Mouse (Mus musculus) liver, embryonic 15.5 days (tissue): ENCODE measurements around the gene Zscan10. TPM values are rescaled to one million over a fixed set of nuclear protein-coding genes. Genes with fewer than 3 reads are reported as not detected.

Experiments
- ATAC-seq: fragments of 200-750 bp; cut with Nextera tagmentation; 2 replicates; pipeline ENCODE4 v1.8.0; 2017; ENCODE audit warnings: moderate number of reproducible peaks, mild to moderate bottlenecking, moderate library complexity; ENCODE audit not compliant: insufficient read depth
- H3K27ac ChIP-seq: fragments of 300-500 bp; sonication (generic); replicated peaks from 2 replicates; pipeline ENCODE4 v1.5.1; 2015; ENCODE audit warnings: mild to moderate bottlenecking, inconsistent platforms
- H3K27me3 ChIP-seq: fragments of 300-500 bp; sonication (generic); 2 replicates; pipeline ENCODE4 v1.6.1; 2015; ENCODE audit warnings: mild to moderate bottlenecking, inconsistent platforms
- H3K36me3 ChIP-seq: fragments of 300-500 bp; sonication (generic); replicated peaks from 2 replicates; pipeline ENCODE4 v1.6.1; 2015; ENCODE audit warnings: moderate library complexity, mild to moderate bottlenecking, inconsistent platforms
- H3K4me1 ChIP-seq: fragments of 300-500 bp; sonication (generic); replicated peaks from 2 replicates; pipeline ENCODE4 v1.6.1; 2015; ENCODE audit warnings: inconsistent platforms
- H3K4me2 ChIP-seq: fragments of 300-500 bp; sonication (generic); 2 replicates; pipeline ENCODE4 v1.6.1; 2015; ENCODE audit warnings: moderate library complexity, mild to moderate bottlenecking, inconsistent platforms
- H3K4me3 ChIP-seq: fragments of 300-500 bp; sonication (generic); replicated peaks from 2 replicates; pipeline ENCODE4 v1.5.1; 2015; ENCODE audit warnings: mild to moderate bottlenecking, inconsistent platforms
- H3K9ac ChIP-seq: fragments of 300-500 bp; sonication (generic); 2 replicates; pipeline ENCODE4 v1.6.1; 2015; ENCODE audit warnings: moderate library complexity, mild to moderate bottlenecking, inconsistent platforms
- H3K9me3 ChIP-seq: fragments of 300-500 bp; sonication (generic); replicated peaks from 2 replicates; pipeline ENCODE4 v1.6.1; 2016; ENCODE audit warnings: inconsistent platforms
- WGBS: fragments of 180-500 bp; shearing (Covaris S2); methylation state at CpG from one replicate; pipeline ENCODE4 v1.1.7; 2015; ENCODE audit warnings: mixed read lengths; ENCODE audit not compliant: insufficient replicate concordance; 5-methylcytosine and 5-hydroxymethylcytosine counted together
- polyA plus RNA-seq: library from polyadenylated mRNA; unstranded; fragments of >200 nt; fragmentation: Nextera tagmentation; extraction: Ambion mirVana; gene quantifications from 2 replicates; pipeline ENCODE4 v1.2.1, GENCODE M21; 2015

Zscan10 gene
- polyA plus RNA-seq, 1 experiment from 2014 or later, result not detected

- 34% methylated on average over 6 of the region's 6 CpGs for WGBS
- no peak overlapping the region for H3K4me3 ChIP-seq
- no peaks in the 10 kb centered on the region for H3K36me3 ChIP-seq
- ATAC-seq, result no peak
- H3K27ac ChIP-seq, result no peak overlapping the region
- H3K4me1 ChIP-seq, result no peaks in the 10 kb centered on the region
- no peaks in the 10 kb centered on the region for H3K9me3 ChIP-seq
- H3K9ac ChIP-seq, result no peak overlapping the region
- peaks cover 14% of the 10 kb centered on the region for H3K27me3 ChIP-seq
- H3K4me2 ChIP-seq, result no peak overlapping the region
These were observed 53.3 kb downstream of the Zscan10 start for GRCm38 (mm10) chr17:23654001-23654400.

GRCm38 (mm10) chr17:23654410-23654809 lies 53.8 kb downstream of the Zscan10 start:
- H3K27ac ChIP-seq, result no peak overlapping the region
- H3K27me3 ChIP-seq, result peaks cover 18% of the 10 kb centered on the region
- no peak overlapping the region for H3K9ac ChIP-seq
- 29% methylated on average over 2 of the region's 2 CpGs for WGBS
- no peaks in the 10 kb centered on the region for H3K9me3 ChIP-seq
- no peak overlapping the region for H3K4me3 ChIP-seq
- no peak overlapping the region for H3K4me2 ChIP-seq
- H3K36me3 ChIP-seq, result no peaks in the 10 kb centered on the region
- H3K4me1 ChIP-seq, result no peaks in the 10 kb centered on the region
- ATAC-seq, result no peak

GRCm38 (mm10) chr17:23658450-23658849 lies 57.8 kb downstream of the Zscan10 start:
- no peak overlapping the region for H3K4me3 ChIP-seq
- H3K36me3 ChIP-seq, result no peaks in the 10 kb centered on the region
- H3K4me1 ChIP-seq, result peaks cover 8% of the 10 kb centered on the region; the same call in 1 of the 2 replicates
- no peak overlapping the region for H3K27ac ChIP-seq
- no peak for ATAC-seq
- H3K9me3 ChIP-seq, result no peaks in the 10 kb centered on the region
- H3K27me3 ChIP-seq, result peaks cover 58% of the 10 kb centered on the region
- WGBS, result 44% methylated on average over 3 of the region's 3 CpGs
- no peak overlapping the region for H3K4me2 ChIP-seq
- no peak overlapping the region for H3K9ac ChIP-seq

GRCm38 (mm10) chr17:23660117-23660875 lies 59.6 kb downstream of the Zscan10 start, which contains the start of gene Bicdl2:
Gene Bicdl2, plus strand, starts transcription at chr17:23660506.
- ATAC-seq, result no peak
- H3K4me3 ChIP-seq, result peak within 1 kb of the TSS; percentile 29
- H3K4me1 ChIP-seq, result peaks cover 8% of the 10 kb centered on the region; the same call in 1 of the 2 replicates

More at GRCm38 (mm10) chr17:23660117-23660875, 59.6 kb downstream of the Zscan10 start, which contains the start of gene Bicdl2:
- 9% methylated on average over 27 of the region's 27 CpGs for WGBS
- Histone ChIP-seq H3K27me3 (peaks cover 62% of the 10 kb centered on the region), H3K4me2 (peak within 1 kb of the TSS; percentile 41), H3K27ac (no peak within 1 kb of the TSS), H3K36me3 (no peaks in the 10 kb centered on the region), H3K9me3 (no peaks in the 10 kb centered on the region), H3K9ac (no peak within 1 kb of the TSS)

Other genes with a start within 250 kb of the Zscan10 start
- gene Vmn2r116, start 216.3 kb upstream of the Zscan10 start, polyA plus RNA-seq, result not detected in 2 replicates
- gene Vmn2r117, start 121.2 kb upstream of the Zscan10 start, polyA plus RNA-seq, result not detected in 2 replicates
- gene Zfp213, start 36.6 kb upstream of the Zscan10 start, polyA plus RNA-seq, result 5.3 and 5.5 TPM in 2 replicates
- gene Zfp13, start 1.4 kb upstream of the Zscan10 start, polyA plus RNA-seq, result 1.3 and 1.8 TPM in 2 replicates
- 0.40 and 0.64 TPM in 2 replicates for gene Mmp25, start 44.4 kb downstream of the Zscan10 start, polyA plus RNA-seq
- 0.13 TPM in 1 of 2 replicates, not detected in the other for gene Bicdl2, start 59.6 kb downstream of the Zscan10 start, polyA plus RNA-seq
- 20.2 and 23.5 TPM in 2 replicates for gene Hcfc1r1, start 72.7 kb downstream of the Zscan10 start, polyA plus RNA-seq
- 19.7 and 22.4 TPM in 2 replicates for gene Thoc6, start 73.0 kb downstream of the Zscan10 start, polyA plus RNA-seq
- 5.8 and 6.4 TPM in 2 replicates for gene Tnfrsf12a, start 76.6 kb downstream of the Zscan10 start, polyA plus RNA-seq
- 0.89 and 2.0 TPM in 2 replicates for gene Cldn6, start 78.4 kb downstream of the Zscan10 start, polyA plus RNA-seq
- not detected in 2 replicates for gene Cldn9, start 83.2 kb downstream of the Zscan10 start, polyA plus RNA-seq
- gene 1520401A03Rik, start 121.9 kb downstream of the Zscan10 start, polyA plus RNA-seq, result 0.10 and 0.15 TPM in 2 replicates
- 28.8 and 34.7 TPM in 2 replicates for gene Pkmyt1, start 125.5 kb downstream of the Zscan10 start, polyA plus RNA-seq
- gene Paqr4, start 140.0 kb downstream of the Zscan10 start, polyA plus RNA-seq, result 7.9 and 8.0 TPM in 2 replicates
- gene Kremen2, start 145.0 kb downstream of the Zscan10 start, polyA plus RNA-seq, result not detected in 2 replicates
- 9.4 and 12.1 TPM in 2 replicates for gene Flywch1, start 170.7 kb downstream of the Zscan10 start, polyA plus RNA-seq
- 0.93 and 0.94 TPM in 2 replicates for gene Flywch2, start 185.2 kb downstream of the Zscan10 start, polyA plus RNA-seq
- 167 and 170 TPM in 2 replicates for gene Srrm2, start 189.7 kb downstream of the Zscan10 start, polyA plus RNA-seq
- gene Elob, start 228.3 kb downstream of the Zscan10 start, polyA plus RNA-seq, result 388 and 452 TPM in 2 replicates
- not detected in 2 replicates for gene Prss33, start 235.2 kb downstream of the Zscan10 start, polyA plus RNA-seq
- gene Prss32, start 243.0 kb downstream of the Zscan10 start, polyA plus RNA-seq, result not detected in 2 replicates
- gene Prss41, start 243.3 kb downstream of the Zscan10 start, polyA plus RNA-seq, result 0.10 TPM in 1 of 2 replicates, not detected in the other